8 mouse cellular contexts compared by ENCODE assay signal in the genomic region with DNA sequence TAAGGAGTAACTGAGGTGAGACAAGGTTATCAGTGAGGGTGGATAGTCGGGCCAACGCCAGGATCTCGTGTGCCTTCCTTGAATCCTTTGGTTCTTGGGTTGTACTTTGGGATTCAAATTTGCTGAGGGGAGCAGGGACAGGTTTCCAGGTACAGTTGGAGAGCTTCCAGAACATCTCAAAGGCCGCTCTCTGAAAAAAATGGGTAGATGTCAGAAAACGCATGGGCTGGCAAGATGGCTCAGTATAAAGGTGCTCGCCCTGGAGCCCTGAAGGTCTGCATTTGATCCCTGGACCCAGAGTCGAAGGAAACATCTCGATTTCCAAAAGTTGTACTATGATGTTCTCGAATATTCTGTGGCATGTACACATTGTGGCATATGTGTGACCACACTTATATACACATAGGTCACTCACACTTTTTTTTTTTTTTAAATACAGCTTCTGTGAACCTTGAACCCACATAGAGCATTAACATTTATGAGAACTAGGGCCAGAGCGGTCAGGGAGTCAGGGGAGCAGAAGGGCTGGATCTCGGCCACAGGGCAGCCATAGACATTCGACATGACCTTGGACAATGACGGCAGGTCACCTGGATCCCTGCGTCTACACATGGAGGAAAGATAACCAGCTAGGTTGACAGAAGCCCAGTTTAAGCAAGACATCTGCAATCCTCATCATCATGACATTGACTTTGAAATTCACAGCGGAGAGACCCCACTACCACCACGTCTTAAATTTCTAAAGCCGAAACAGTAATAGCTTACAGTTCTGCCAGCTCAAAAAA. TPM values are rescaled to one million over a fixed set of nuclear protein-coding genes. Genes with fewer than 3 reads are reported as not detected.
DNase-seq lines count a peak whose midpoint lies in the region; ATAC-seq and TF ChIP-seq lines count a peak whose summit lies in the region.

No protein-coding gene starts in this region.

- H3K9me3 ChIP-seq in heart, embryonic 11.5 days (replicated peaks; ENCODE audit: control insufficient read depth, low read length) = no peaks in the 10 kb centered on the region
- no peaks in the 10 kb centered on the region for H3K9me3 ChIP-seq in kidney, embryonic 15.5 days (replicated peaks)
- no peaks in the 10 kb centered on the region for H3K9me3 ChIP-seq in midbrain, postnatal 0 days (ENCODE audit: low read length)

- no peak for TF ChIP-seq CTCF in midbrain, postnatal 0 days (IDR thresholded peaks at IDR 0.05)

- peak overlapping the region; percentile 54 for H3K4me2 ChIP-seq in heart, embryonic 11.5 days
- H3K4me2 ChIP-seq in kidney, embryonic 15.5 days = peak overlapping the region; percentile 73
- 0 out of 2 replicates have a peak overlapping the region, but pooled peaks have one; percentile 64 for H3K4me2 ChIP-seq in midbrain, postnatal 0 days (ENCODE audit: low read depth, low read length, poor library complexity, severe bottlenecking)

- H3K36me3 ChIP-seq in heart, embryonic 11.5 days (ENCODE audit: control insufficient read depth, insufficient read depth, low read length) = no peaks in the 10 kb centered on the region
- no peaks in the 10 kb centered on the region for H3K36me3 ChIP-seq in kidney, embryonic 15.5 days
- H3K36me3 ChIP-seq in midbrain, postnatal 0 days (ENCODE audit: insufficient read depth, low read length) = no peaks in the 10 kb centered on the region

- 41% methylated on average over 17 of the region's 17 CpGs for WGBS in heart, embryonic 11.5 days (ENCODE audit: insufficient replicate concordance)
- 45% methylated on average over 17 of the region's 17 CpGs for WGBS in kidney, embryonic 15.5 days
- WGBS in midbrain, postnatal 0 days = 53% methylated on average over 17 of the region's 17 CpGs

- H3K9ac ChIP-seq in heart, embryonic 11.5 days (ENCODE audit: low read depth, low read length) = peak overlapping the region; percentile 22; the same call in 1 of the 2 replicates
- no peak overlapping the region for H3K9ac ChIP-seq in kidney, embryonic 15.5 days
- no peak overlapping the region for H3K9ac ChIP-seq in midbrain, postnatal 0 days (replicated peaks; ENCODE audit: low read length, poor library complexity, severe bottlenecking)

- peak; percentile 96 for DNase-seq in heart, adult 11 months
- no peak for DNase-seq in heart, postnatal 25 days (ENCODE audit: low spot score)
- no peak for DNase-seq in midbrain, postnatal 0 days (ENCODE audit: low spot score)
- DNase-seq in gastrocnemius, adult 8-10 months (ENCODE audit: low spot score in 2 of 2) = no peak
- DNase-seq in urinary bladder, postnatal 14 days (ENCODE audit: low spot score) = no peak
- no peak for DNase-seq in retina, postnatal 1 day

- peaks cover 3% of the 10 kb centered on the region; the same call in 1 of the 2 replicates for H3K27me3 ChIP-seq in heart, embryonic 11.5 days (ENCODE audit: control insufficient read depth, insufficient read depth, low read length)
- no peaks in the 10 kb centered on the region for H3K27me3 ChIP-seq in kidney, embryonic 15.5 days
- peaks cover 10% of the 10 kb centered on the region for H3K27me3 ChIP-seq in midbrain, postnatal 0 days (ENCODE audit: insufficient read depth, low read length)

- no peak for ATAC-seq in heart, embryonic 11.5 days (replicated peaks; ENCODE audit: insufficient number of reproducible peaks, low FRiP score, low TSS enrichment)
- no peak for ATAC-seq in kidney, embryonic 15.5 days (replicated peaks; ENCODE audit: low FRiP score)
- ATAC-seq in midbrain, postnatal 0 days (ENCODE audit: low FRiP score) = no peak

- peaks cover 60% of the 10 kb centered on the region for H3K4me1 ChIP-seq in heart, embryonic 11.5 days (ENCODE audit: control insufficient read depth, insufficient read depth, low read length)
- H3K4me1 ChIP-seq in kidney, embryonic 15.5 days = peaks cover 73% of the 10 kb centered on the region
- H3K4me1 ChIP-seq in midbrain, postnatal 0 days (ENCODE audit: insufficient read depth, low read length) = 0 out of 2 replicates have a peak, but pooled peaks cover 16% of the 10 kb centered on the region

- no peak overlapping the region for H3K4me3 ChIP-seq in heart, embryonic 11.5 days (ENCODE audit: low read depth, low read length)
- 0 out of 2 replicates have a peak overlapping the region, but pooled peaks have one; percentile 18 for H3K4me3 ChIP-seq in kidney, embryonic 15.5 days (replicated peaks)
- H3K4me3 ChIP-seq in midbrain, postnatal 0 days (ENCODE audit: low read depth, low read length) = no peak overlapping the region

- peak overlapping the region; percentile 97 for H3K27ac ChIP-seq in heart, embryonic 11.5 days (ENCODE audit: low read depth, low read length)
- peak overlapping the region; percentile 100 for H3K27ac ChIP-seq in kidney, embryonic 15.5 days
- 0 out of 2 replicates have a peak overlapping the region, but pooled peaks have one; percentile 7 for H3K27ac ChIP-seq in midbrain, postnatal 0 days (ENCODE audit: low read depth, low read length)

- intact Hi-C loops in heart, postnatal 25 days (cut with DNase I) = loop anchor here (10.0 kb wide), 1 partner anchor 325 kb away; the partner anchor contains the start of genes 6030445D17Rik and Luzp1

RNA-seq across cellular contexts. Expression of gene Id3, which starts 3.8 kb away (rescaled TPM):
- 10 to 100 TPM; 46.9 to 70.1 TPM for total RNA-seq in heart, postnatal 25 days (2021)
- 411 and 415 TPM in 2 replicates for polyA plus RNA-seq in heart, embryonic 11.5 days (2014; fragmentation: Nextera tagmentation; extraction: Ambion mirVana)
- polyA plus RNA-seq in kidney, embryonic 15.5 days (2015; fragmentation: Nextera tagmentation; extraction: Ambion mirVana) = 862 and 905 TPM in 2 replicates
- total RNA-seq in midbrain, postnatal 0 days (2014; rRNA removed) = 121 and 208 TPM in 2 replicates
- polyA plus RNA-seq in midbrain, postnatal 0 days (2015; fragmentation: Nextera tagmentation; extraction: Ambion mirVana) = 148 and 156 TPM in 2 replicates
- total RNA-seq in gastrocnemius, adult 8-10 months (2022) = 10 to 100 TPM in 1 of 4 experiments, 1 to 10 TPM in 3; 8.7 to 16.7 (median 9.6) TPM

RNA-seq across cellular contexts. Expression of gene E2f2, which starts 32.7 kb away (rescaled TPM):
- total RNA-seq in heart, postnatal 25 days (2021) = 1 to 10 TPM; 1.9 to 4.3 TPM
- polyA plus RNA-seq in heart, embryonic 11.5 days (2014; fragmentation: Nextera tagmentation; extraction: Ambion mirVana) = 4.8 and 5.8 TPM in 2 replicates
- 9.7 and 10.5 TPM in 2 replicates for polyA plus RNA-seq in kidney, embryonic 15.5 days (2015; fragmentation: Nextera tagmentation; extraction: Ambion mirVana)
- total RNA-seq in midbrain, postnatal 0 days (2014; rRNA removed) = 1.1 and 2.0 TPM in 2 replicates
- polyA plus RNA-seq in midbrain, postnatal 0 days (2015; fragmentation: Nextera tagmentation; extraction: Ambion mirVana) = 0.46 and 0.50 TPM in 2 replicates
- 1 to 10 TPM in 3 of 4 experiments, under 1 TPM in 1; 0.85 to 1.7 (median 1.5) TPM for total RNA-seq in gastrocnemius, adult 8-10 months (2022)

Comparison
In these comparisons a context has a peak if more than half of its experiments do, and no peak if none do; other contexts are left out.
1. H3K27ac ChIP-seq: peak in every context shown above with its lines; median percentile 100 in kidney, embryonic 15.5 days; 97 in heart, embryonic 11.5 days; 7 in midbrain, postnatal 0 days.